Mouse (Mus musculus) embryonic facial prominence, embryonic 10.5 days (tissue): ENCODE data around the gene Gm17949. TPM values are rescaled to one million over a fixed set of nuclear protein-coding genes. Genes with fewer than 3 reads are reported as not detected.

Experiments
- DNase-seq: peaks from one replicate; pipeline ENCODE4 v3.0.0-alpha.2; 2017; ENCODE audit warnings: low spot score
- H3K27ac ChIP-seq: fragments of 300-500 bp; sonication (generic); replicated peaks from 2 replicates; pipeline ENCODE4 v1.5.1; 2016; ENCODE audit warnings: mild to moderate bottlenecking
- H3K27me3 ChIP-seq: fragments of 300-500 bp; sonication (generic); replicated peaks from 2 replicates; pipeline ENCODE4 v1.6.1; 2016; ENCODE audit warnings: low read depth, mild to moderate bottlenecking; ENCODE audit not compliant: poor library complexity, severe bottlenecking
- H3K36me3 ChIP-seq: fragments of 300-500 bp; sonication (generic); replicated peaks from 2 replicates; pipeline ENCODE4 v1.6.1; 2016; ENCODE audit warnings: mild to moderate bottlenecking, moderate library complexity
- H3K4me1 ChIP-seq: fragments of 300-500 bp; sonication (generic); 2 replicates; pipeline ENCODE4 v1.6.1; 2016
- H3K4me3 ChIP-seq: fragments of 300-500 bp; sonication (generic); 2 replicates; pipeline ENCODE4 v1.5.1; 2016; ENCODE audit warnings: mild to moderate bottlenecking, moderate library complexity
- H3K9me3 ChIP-seq: fragments of 300-500 bp; sonication (generic); 2 replicates; pipeline ENCODE4 v1.6.1; 2016; ENCODE audit warnings: mild to moderate bottlenecking
- WGBS: fragments of 180-500 bp; shearing (Covaris S2); methylation state at CpG from one replicate; pipeline ENCODE4 v1.1.7; 2016; 5-methylcytosine and 5-hydroxymethylcytosine counted together
- polyA plus RNA-seq: library from polyadenylated mRNA; unstranded; fragments of >200 nt; fragmentation: Nextera tagmentation; extraction: Ambion mirVana; gene quantifications from 2 replicates; pipeline ENCODE4 v1.2.1, GENCODE M21; 2016

The Gm17949 gene
- polyA plus RNA-seq, 1 experiment from 2014 or later = 0.54 TPM

- Histone ChIP-seq H3K27me3 (no peaks in the 10 kb centered on the region), H3K36me3 (no peaks in the 10 kb centered on the region), H3K4me3 (no peak overlapping the region), H3K27ac (no peak overlapping the region), H3K4me1 (no peaks in the 10 kb centered on the region), H3K9me3 (no peaks in the 10 kb centered on the region)
- 79% methylated on average over 7 of the region's 7 CpGs for WGBS
- DNase-seq = no peak
Measured at GRCm38 (mm10) chr17:56981049-56981448, 30.2 kb upstream of the Gm17949 start.

GRCm38 (mm10) chr17:56982013-56982412, 29.3 kb upstream of the Gm17949 start, which contains the start of gene Acer1:
Gene Acer1 (minus strand): TSS chr17:56982126.
- H3K4me3 ChIP-seq = no peak within 1 kb of the TSS
- DNase-seq = no peak
- WGBS = 71% methylated on average over 5 of the region's 5 CpGs
- no peaks in the 10 kb centered on the region for H3K9me3 ChIP-seq
- no peaks in the 10 kb centered on the region for H3K27me3 ChIP-seq
- H3K36me3 ChIP-seq = no peaks in the 10 kb centered on the region
- no peak within 1 kb of the TSS for H3K27ac ChIP-seq
- no peaks in the 10 kb centered on the region for H3K4me1 ChIP-seq

GRCm38 (mm10) chr17:56984886-56985285, 26.4 kb upstream of the Gm17949 start:
- Histone ChIP-seq H3K27ac (no peak overlapping the region), H3K4me1 (0 out of 2 replicates have a peak, but pooled peaks cover 2% of the 10 kb centered on the region), H3K27me3 (no peaks in the 10 kb centered on the region), H3K36me3 (no peaks in the 10 kb centered on the region), H3K9me3 (no peaks in the 10 kb centered on the region), H3K4me3 (no peak overlapping the region)
- 83% methylated on average over 9 of the region's 9 CpGs for WGBS
- no peak for DNase-seq

GRCm38 (mm10) chr17:56985656-56986055, 25.6 kb upstream of the Gm17949 start:
- Histone ChIP-seq H3K36me3 (no peaks in the 10 kb centered on the region), H3K27ac (no peak overlapping the region), H3K4me3 (no peak overlapping the region), H3K4me1 (peaks cover 3% of the 10 kb centered on the region; the same call in 1 of the 2 replicates), H3K9me3 (no peaks in the 10 kb centered on the region), H3K27me3 (no peaks in the 10 kb centered on the region)
- no peak for DNase-seq
- 79% methylated on average over 3 of the region's 3 CpGs for WGBS

GRCm38 (mm10) chr17:56986105-56986805, 25.0 kb upstream of the Gm17949 start:
- Histone ChIP-seq H3K4me3 (no peak overlapping the region), H3K9me3 (no peaks in the 10 kb centered on the region), H3K36me3 (peaks cover 3% of the 10 kb centered on the region), H3K4me1 (peaks cover 9% of the 10 kb centered on the region), H3K27ac (no peak overlapping the region), H3K27me3 (no peaks in the 10 kb centered on the region)
- DNase-seq = no peak
- 82% methylated on average over 3 of the region's 3 CpGs for WGBS

GRCm38 (mm10) chr17:56988441-56988840, 22.8 kb upstream of the Gm17949 start:
- no peak for DNase-seq
- Histone ChIP-seq H3K36me3 (peaks cover 25% of the 10 kb centered on the region), H3K27ac (no peak overlapping the region), H3K4me1 (peaks cover 13% of the 10 kb centered on the region), H3K27me3 (no peaks in the 10 kb centered on the region), H3K9me3 (no peaks in the 10 kb centered on the region), H3K4me3 (no peak overlapping the region)
- WGBS = 87% methylated on average over 7 of the region's 7 CpGs

GRCm38 (mm10) chr17:56988921-56989430, 22.3 kb upstream of the Gm17949 start:
- Histone ChIP-seq H3K4me3 (peak overlapping the region; percentile 89), H3K27me3 (no peaks in the 10 kb centered on the region), H3K9me3 (no peaks in the 10 kb centered on the region), H3K27ac (peak overlapping the region; percentile 44; the same call in 1 of the 2 replicates), H3K36me3 (peaks cover 30% of the 10 kb centered on the region), H3K4me1 (peaks cover 13% of the 10 kb centered on the region)
- 72% methylated on average over 7 of the region's 7 CpGs for WGBS
- DNase-seq = no peak

- H3K27ac ChIP-seq = peak overlapping the region; percentile 91
- peak; percentile 86 for DNase-seq
Measured at GRCm38 (mm10) chr17:56989467-56990114, 21.7 kb upstream of the Gm17949 start.

GRCm38 (mm10) chr17:56990115-56990746, 21.0 kb upstream of the Gm17949 start, which contains the start of gene Clpp:
Gene Clpp (plus strand): TSS chr17:56990305.
- WGBS = under 1% methylated on average over 52 of the region's 52 CpGs
- Histone ChIP-seq H3K4me1 (peaks cover 13% of the 10 kb centered on the region), H3K27me3 (no peaks in the 10 kb centered on the region), H3K27ac (peak within 1 kb of the TSS; percentile 91), H3K36me3 (peaks cover 43% of the 10 kb centered on the region), H3K9me3 (no peaks in the 10 kb centered on the region), H3K4me3 (peak within 1 kb of the TSS; percentile 89)
- DNase-seq = peak; percentile 93

More at GRCm38 (mm10) chr17:56989467-56990114, 21.7 kb upstream of the Gm17949 start:
- H3K4me1 ChIP-seq = peaks cover 13% of the 10 kb centered on the region
- H3K9me3 ChIP-seq = no peaks in the 10 kb centered on the region
- H3K27me3 ChIP-seq = no peaks in the 10 kb centered on the region
- H3K4me3 ChIP-seq = peak overlapping the region; percentile 89
- peaks cover 36% of the 10 kb centered on the region for H3K36me3 ChIP-seq
- 5% methylated on average over 25 of the region's 25 CpGs for WGBS

GRCm38 (mm10) chr17:56990966-56991365, 20.3 kb upstream of the Gm17949 start:
- WGBS = 73% methylated on average over 2 of the region's 2 CpGs
- Histone ChIP-seq H3K27ac (peak overlapping the region; percentile 91), H3K27me3 (no peaks in the 10 kb centered on the region), H3K4me1 (peaks cover 13% of the 10 kb centered on the region), H3K9me3 (no peaks in the 10 kb centered on the region), H3K4me3 (peak overlapping the region; percentile 89), H3K36me3 (peaks cover 50% of the 10 kb centered on the region)
- DNase-seq = no peak

GRCm38 (mm10) chr17:56995046-56995445, 16.2 kb upstream of the Gm17949 start:
- Histone ChIP-seq H3K9me3 (no peaks in the 10 kb centered on the region), H3K4me1 (peaks cover 26% of the 10 kb centered on the region), H3K4me3 (no peak overlapping the region), H3K27me3 (no peaks in the 10 kb centered on the region), H3K36me3 (peaks cover 76% of the 10 kb centered on the region), H3K27ac (no peak overlapping the region)
- DNase-seq = no peak
- 90% methylated on average over 8 of the region's 8 CpGs for WGBS

- H3K27me3 ChIP-seq = no peaks in the 10 kb centered on the region
- H3K4me3 ChIP-seq = peak overlapping the region; percentile 68
- H3K27ac ChIP-seq = no peak overlapping the region
- H3K36me3 ChIP-seq = peaks cover 85% of the 10 kb centered on the region
- no peak for DNase-seq
- WGBS = 75% methylated on average over 2 of the region's 2 CpGs
- no peaks in the 10 kb centered on the region for H3K9me3 ChIP-seq
- H3K4me1 ChIP-seq = peaks cover 19% of the 10 kb centered on the region
Measured at GRCm38 (mm10) chr17:56996506-56996905, 14.8 kb upstream of the Gm17949 start.
